Mouse (Mus musculus): ENCODE measurements at regions not wholly inside any gene's neighbourhood (a gene's known extent, or its start where the extent isn't known, plus 50 kb on each side); places are given as distances from the start of the nearest gene placed in this dataset.
A peak's percentile ranks its signal among the peaks of the same experiment; 100 is the strongest.

DNA sequence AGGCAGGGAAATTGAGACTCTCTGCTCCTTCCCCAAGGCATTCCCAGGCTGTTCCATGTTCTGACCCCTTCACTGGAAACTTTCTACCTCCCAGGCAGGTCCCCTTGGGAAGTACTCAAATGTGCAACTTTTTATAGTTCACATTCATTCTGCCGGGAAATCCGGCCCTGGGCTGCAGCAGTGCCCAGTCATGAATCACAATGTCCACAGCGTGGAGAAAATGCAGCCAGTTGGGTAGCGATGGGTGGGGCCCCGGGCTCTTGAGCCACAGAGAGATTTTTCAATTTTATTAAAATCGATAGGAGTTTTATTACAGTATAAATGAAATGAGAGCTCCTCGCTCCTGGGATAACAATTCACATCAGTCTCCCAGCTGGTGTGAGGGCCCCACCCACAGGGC, 121.6 kb downstream of the Wscd1 start:
- no peaks in the 10 kb centered on the region for H3K4me1 ChIP-seq (replicated peaks; ENCODE audit: control insufficient read depth, insufficient read depth, low read length)

DNA sequence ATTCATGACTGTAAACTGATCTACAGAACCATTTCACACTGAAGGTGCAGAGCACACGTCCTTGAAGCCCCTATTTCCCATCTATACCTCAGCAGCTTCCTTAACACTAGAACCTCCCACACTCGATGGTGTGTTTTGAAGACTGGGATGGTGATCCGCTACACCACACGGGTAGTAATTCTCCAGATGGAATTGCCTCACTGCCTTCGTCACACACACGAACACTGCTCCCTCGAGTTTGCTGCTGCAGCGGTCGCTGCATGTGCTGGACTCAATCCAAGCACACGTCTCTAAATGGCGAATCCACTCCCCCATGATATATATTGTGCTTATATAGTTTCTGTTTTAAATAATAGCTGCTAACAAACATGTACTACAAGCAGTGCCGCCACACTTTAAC, 117.0 kb downstream of the Wscd1 start:
- Histone ChIP-seq H3K9me3 (ENCODE audit: control insufficient read depth, low read length) (no peaks in the 10 kb centered on the region), H3K4me1 (replicated peaks; ENCODE audit: control insufficient read depth, insufficient read depth, low read length) (no peaks in the 10 kb centered on the region), H3K9ac (ENCODE audit: low read length) (no peak overlapping the region), H3K27me3 (ENCODE audit: control insufficient read depth, insufficient read depth, low read length) (no peaks in the 10 kb centered on the region), H3K4me2 (ENCODE audit: low read depth, low read length, severe bottlenecking) (no peak overlapping the region), H3K27ac (ENCODE audit: low read depth, low read length) (no peak overlapping the region), H3K4me3 (ENCODE audit: low read depth, low read length) (no peak overlapping the region), H3K36me3 (ENCODE audit: control insufficient read depth, insufficient read depth, low read length) (no peaks in the 10 kb centered on the region)
- DNase-seq (ENCODE audit: low spot score) (no peak), ATAC-seq (replicated peaks; ENCODE audit: low FRiP score) (no peak)
- 91% methylated on average over 12 of the region's 12 CpGs for WGBS

More for the DNA sequence above, 121.6 kb downstream of the Wscd1 start:
- WGBS, result 90% methylated on average over 7 of the region's 7 CpGs
- H3K27ac ChIP-seq (ENCODE audit: low read depth, low read length), result no peak overlapping the region
- no peak overlapping the region for H3K4me2 ChIP-seq (ENCODE audit: low read depth, low read length, severe bottlenecking)
- no peak overlapping the region for H3K9ac ChIP-seq (ENCODE audit: low read length)
- ATAC-seq (replicated peaks; ENCODE audit: low FRiP score), result no peak
- H3K4me3 ChIP-seq (ENCODE audit: low read depth, low read length), result no peak overlapping the region
- no peaks in the 10 kb centered on the region for H3K27me3 ChIP-seq (ENCODE audit: control insufficient read depth, insufficient read depth, low read length)
- no peaks in the 10 kb centered on the region; the same call in 1 of the 2 replicates for H3K9me3 ChIP-seq (ENCODE audit: control insufficient read depth, low read length)
- no peaks in the 10 kb centered on the region for H3K36me3 ChIP-seq (ENCODE audit: control insufficient read depth, insufficient read depth, low read length)
- DNase-seq (ENCODE audit: low spot score), result no peak

DNA sequence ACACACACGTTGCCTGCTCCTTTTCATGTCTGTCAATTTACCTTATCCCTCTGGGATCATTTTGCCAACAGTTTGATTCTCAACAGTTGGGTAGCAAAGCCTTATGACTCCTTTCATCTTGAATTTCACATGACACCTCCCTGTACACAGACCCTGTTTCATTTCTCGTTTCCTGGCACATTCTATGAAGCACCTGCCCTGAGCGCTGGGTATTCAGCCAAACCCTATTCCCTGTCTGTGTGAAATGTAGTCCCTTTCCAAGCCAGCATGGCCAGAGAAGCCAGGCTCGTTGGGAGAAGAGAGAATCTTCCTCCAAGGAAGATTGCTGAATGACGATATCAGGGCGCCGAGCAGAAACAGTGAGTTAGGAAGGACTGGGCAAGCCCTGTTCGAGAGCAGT, 108.2 kb downstream of the Wscd1 start:
- Histone ChIP-seq H3K27ac (ENCODE audit: low read depth, low read length) (no peak overlapping the region), H3K4me3 (ENCODE audit: low read depth, low read length) (no peak overlapping the region), H3K4me1 (replicated peaks; ENCODE audit: control insufficient read depth, insufficient read depth, low read length) (no peaks in the 10 kb centered on the region), H3K9ac (ENCODE audit: low read length) (no peak overlapping the region), H3K4me2 (ENCODE audit: low read depth, low read length, severe bottlenecking) (no peak overlapping the region), H3K9me3 (ENCODE audit: control insufficient read depth, low read length) (no peaks in the 10 kb centered on the region), H3K36me3 (ENCODE audit: control insufficient read depth, insufficient read depth, low read length) (no peaks in the 10 kb centered on the region), H3K27me3 (ENCODE audit: control insufficient read depth, insufficient read depth, low read length) (no peaks in the 10 kb centered on the region)
- no peak for ATAC-seq (replicated peaks; ENCODE audit: low FRiP score)
- WGBS, result 88% methylated on average over 8 of the region's 8 CpGs
- DNase-seq (ENCODE audit: low spot score), result no peak

DNA sequence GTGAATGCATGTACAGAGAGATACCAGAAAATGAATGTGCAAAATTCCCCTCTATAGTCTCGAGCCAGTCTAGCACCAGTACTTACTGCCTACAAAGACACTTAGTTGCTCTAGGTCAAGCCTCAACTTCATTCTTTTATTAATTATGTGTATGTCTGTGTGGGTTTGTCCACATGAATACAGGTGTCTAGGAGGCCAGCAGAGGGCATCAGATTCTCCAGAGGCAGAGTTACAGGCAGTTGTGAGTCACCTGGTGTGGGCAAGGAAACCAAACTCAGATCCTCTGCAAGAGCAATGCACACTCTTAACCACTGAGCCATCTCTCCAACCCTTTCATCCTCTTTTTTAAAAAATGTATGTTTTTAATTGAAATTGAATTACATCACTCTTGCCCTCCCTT, 105.8 kb downstream of the Wscd1 start:
- H3K27me3 ChIP-seq (ENCODE audit: control insufficient read depth, insufficient read depth, low read length), result no peaks in the 10 kb centered on the region
- H3K4me3 ChIP-seq (ENCODE audit: low read depth, low read length), result no peak overlapping the region
- 93% methylated on average over 1 of the region's 1 CpGs for WGBS
- H3K4me1 ChIP-seq (replicated peaks; ENCODE audit: control insufficient read depth, insufficient read depth, low read length), result no peaks in the 10 kb centered on the region
- H3K4me2 ChIP-seq (ENCODE audit: low read depth, low read length, severe bottlenecking), result no peak overlapping the region
- ATAC-seq (replicated peaks; ENCODE audit: low FRiP score), result no peak
- H3K36me3 ChIP-seq (ENCODE audit: control insufficient read depth, insufficient read depth, low read length), result no peaks in the 10 kb centered on the region
- H3K9ac ChIP-seq (ENCODE audit: low read length), result no peak overlapping the region
- H3K27ac ChIP-seq (ENCODE audit: low read depth, low read length), result no peak overlapping the region
- DNase-seq (ENCODE audit: low spot score), result no peak
- H3K9me3 ChIP-seq (ENCODE audit: control insufficient read depth, low read length), result no peaks in the 10 kb centered on the region

DNA sequence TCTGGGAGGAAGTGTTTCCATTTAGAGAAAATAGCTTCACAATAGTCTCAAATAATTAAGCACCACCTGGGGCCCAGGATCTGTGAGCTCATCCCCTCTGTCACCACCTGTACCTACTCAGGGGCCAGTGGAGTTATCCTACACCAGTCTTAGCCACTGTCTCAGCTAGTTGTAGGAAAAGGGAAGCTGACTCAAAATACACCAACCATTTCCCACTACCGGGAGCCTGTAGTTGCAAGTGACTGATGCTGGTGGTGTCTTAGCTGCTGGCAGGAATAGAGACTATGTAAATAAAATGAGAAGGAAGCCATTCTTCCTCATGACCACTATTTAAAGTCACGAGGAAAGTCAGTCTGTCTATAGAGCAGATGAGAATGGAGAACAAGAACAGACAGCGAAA, 105.3 kb downstream of the Wscd1 start:
- ATAC-seq (replicated peaks; ENCODE audit: low FRiP score), result no peak
- no peak for DNase-seq (ENCODE audit: low spot score)
- Histone ChIP-seq H3K27ac (ENCODE audit: low read depth, low read length) (no peak overlapping the region), H3K4me1 (replicated peaks; ENCODE audit: control insufficient read depth, insufficient read depth, low read length) (no peaks in the 10 kb centered on the region), H3K36me3 (ENCODE audit: control insufficient read depth, insufficient read depth, low read length) (no peaks in the 10 kb centered on the region), H3K9me3 (ENCODE audit: control insufficient read depth, low read length) (no peaks in the 10 kb centered on the region), H3K9ac (ENCODE audit: low read length) (no peak overlapping the region), H3K27me3 (ENCODE audit: control insufficient read depth, insufficient read depth, low read length) (no peaks in the 10 kb centered on the region), H3K4me3 (ENCODE audit: low read depth, low read length) (no peak overlapping the region), H3K4me2 (ENCODE audit: low read depth, low read length, severe bottlenecking) (no peak overlapping the region)
- 88% methylated on average over 3 of the region's 3 CpGs for WGBS

DNA sequence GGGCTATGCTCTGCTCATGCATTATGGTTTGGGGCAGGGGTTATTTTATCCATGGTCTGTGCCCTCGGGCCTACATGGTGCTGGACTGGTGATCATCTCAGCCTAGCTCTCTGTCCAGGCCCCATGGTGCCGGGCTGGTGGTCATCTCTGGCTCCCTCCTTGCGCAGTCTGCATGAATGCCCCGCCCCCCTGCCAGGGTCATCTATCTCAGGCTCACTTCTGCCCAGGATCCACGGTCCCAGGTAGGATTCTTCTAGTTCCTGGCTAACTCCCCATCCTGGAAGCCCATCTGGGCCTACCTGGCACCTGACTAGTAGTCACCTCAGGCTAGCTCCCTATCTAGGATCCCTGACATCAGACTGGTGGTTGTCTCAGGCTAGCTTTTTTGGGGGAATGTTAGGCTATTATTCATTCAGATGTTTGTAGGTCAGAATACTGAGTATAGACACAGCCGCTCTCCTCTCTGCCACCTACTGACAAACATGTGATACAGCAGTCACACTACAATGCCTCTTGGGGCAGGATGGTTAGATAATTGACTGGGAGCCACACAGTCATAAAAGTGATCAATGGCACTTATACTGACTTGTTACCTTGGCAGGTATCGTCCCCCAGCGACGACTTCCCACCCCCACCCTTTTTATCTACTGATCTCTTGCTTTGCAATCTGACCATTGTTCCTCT, 98.1 kb downstream of the Wscd1 start:
- Histone ChIP-seq H3K9me3 (ENCODE audit: control insufficient read depth, low read length) (no peaks in the 10 kb centered on the region), H3K9ac (ENCODE audit: low read length) (no peak overlapping the region), H3K36me3 (ENCODE audit: control insufficient read depth, insufficient read depth, low read length) (no peaks in the 10 kb centered on the region), H3K27ac (ENCODE audit: low read depth, low read length) (no peak overlapping the region), H3K27me3 (ENCODE audit: control insufficient read depth, insufficient read depth, low read length) (no peaks in the 10 kb centered on the region), H3K4me3 (ENCODE audit: low read depth, low read length) (no peak overlapping the region), H3K4me2 (ENCODE audit: low read depth, low read length, severe bottlenecking) (no peak overlapping the region), H3K4me1 (replicated peaks; ENCODE audit: control insufficient read depth, insufficient read depth, low read length) (no peaks in the 10 kb centered on the region)
- DNase-seq (ENCODE audit: low spot score) (no peak), ATAC-seq (replicated peaks; ENCODE audit: low FRiP score) (0 out of 2 replicates have a peak, but pooled peaks have one; percentile 42)
- 66% methylated on average over 9 of the region's 9 CpGs for WGBS

DNA sequence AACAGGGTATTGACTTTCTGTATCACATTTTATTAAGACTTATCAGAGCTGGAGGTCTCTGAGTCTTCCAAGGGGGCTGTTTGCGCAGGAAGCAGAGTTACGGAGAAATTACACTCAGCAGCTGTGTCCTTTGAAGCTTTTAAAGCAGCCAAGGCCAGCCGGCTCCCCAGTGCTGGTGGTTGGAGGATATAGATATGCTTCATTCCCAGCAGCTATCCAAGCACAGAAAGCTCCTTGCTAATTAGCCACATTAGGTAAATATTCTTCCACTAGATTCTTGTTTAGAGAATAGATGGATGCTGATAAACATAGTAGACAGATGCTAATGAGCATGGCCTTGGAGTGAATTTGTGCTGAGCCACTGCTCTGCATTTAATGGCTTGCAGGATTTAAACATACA, 96.8 kb downstream of the Wscd1 start:
- WGBS, result 74% methylated on average over 3 of the region's 3 CpGs

DNA sequence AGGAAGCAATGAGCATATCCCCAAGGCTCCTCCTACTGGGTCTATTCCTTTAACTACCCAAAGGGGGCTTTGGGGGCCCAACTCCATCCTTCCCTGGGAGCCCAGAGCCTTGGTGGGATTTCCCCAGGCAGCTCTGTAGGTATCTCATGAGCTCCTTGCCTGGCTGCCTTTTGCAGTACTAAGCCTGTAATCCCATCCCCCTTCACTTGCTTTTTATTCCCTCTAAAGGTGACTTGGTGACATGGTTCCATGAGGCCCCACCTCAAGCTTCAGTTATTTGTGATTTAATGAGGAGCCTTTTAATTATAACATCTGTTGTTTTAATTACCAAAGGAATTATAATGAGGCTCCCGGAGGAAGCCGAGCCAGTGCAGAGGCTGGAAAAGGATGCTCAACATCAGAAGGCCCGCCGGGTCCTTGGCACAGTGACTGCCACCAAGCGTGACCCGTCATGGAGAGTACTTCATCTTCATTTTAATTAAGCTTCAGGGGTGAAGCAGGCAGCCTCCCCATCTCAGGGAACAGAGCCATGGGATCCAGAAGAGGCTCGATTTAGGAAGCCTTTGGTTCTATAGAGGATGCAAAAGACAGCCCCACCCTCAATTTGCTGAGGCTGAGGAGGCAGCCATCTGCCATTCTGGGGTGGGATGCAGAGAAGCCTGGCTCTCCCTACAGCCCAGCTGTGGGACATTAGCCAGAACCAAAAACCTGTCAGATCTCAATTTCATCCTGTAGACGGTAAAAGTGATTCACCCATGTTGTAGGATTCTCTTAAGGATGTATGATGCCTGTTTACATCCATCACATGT, 91.1 kb downstream of the Wscd1 start:
- Histone ChIP-seq H3K4me3 (ENCODE audit: low read depth, low read length) (no peak overlapping the region), H3K9me3 (ENCODE audit: control insufficient read depth, low read length) (no peaks in the 10 kb centered on the region), H3K36me3 (ENCODE audit: control insufficient read depth, insufficient read depth, low read length) (no peaks in the 10 kb centered on the region), H3K27ac (ENCODE audit: low read depth, low read length) (no peak overlapping the region), H3K27me3 (ENCODE audit: control insufficient read depth, insufficient read depth, low read length) (no peaks in the 10 kb centered on the region), H3K4me2 (ENCODE audit: low read depth, low read length, severe bottlenecking) (no peak overlapping the region), H3K9ac (ENCODE audit: low read length) (no peak overlapping the region), H3K4me1 (replicated peaks; ENCODE audit: control insufficient read depth, insufficient read depth, low read length) (no peaks in the 10 kb centered on the region)
- no peak for ATAC-seq (replicated peaks; ENCODE audit: low FRiP score)
- WGBS, result 64% methylated on average over 8 of the region's 8 CpGs
- DNase-seq (ENCODE audit: low spot score), result no peak

More for the DNA sequence above, 96.8 kb downstream of the Wscd1 start:
- Histone ChIP-seq H3K27me3 (ENCODE audit: control insufficient read depth, insufficient read depth, low read length) (no peaks in the 10 kb centered on the region), H3K9me3 (ENCODE audit: control insufficient read depth, low read length) (no peaks in the 10 kb centered on the region), H3K27ac (ENCODE audit: low read depth, low read length) (no peak overlapping the region), H3K4me3 (ENCODE audit: low read depth, low read length) (no peak overlapping the region), H3K4me1 (replicated peaks; ENCODE audit: control insufficient read depth, insufficient read depth, low read length) (no peaks in the 10 kb centered on the region), H3K9ac (ENCODE audit: low read length) (no peak overlapping the region), H3K4me2 (ENCODE audit: low read depth, low read length, severe bottlenecking) (no peak overlapping the region), H3K36me3 (ENCODE audit: control insufficient read depth, insufficient read depth, low read length) (no peaks in the 10 kb centered on the region)
- DNase-seq (ENCODE audit: low spot score) (no peak), ATAC-seq (replicated peaks; ENCODE audit: low FRiP score) (no peak)

All from forebrain, embryonic 11.5 days (tissue).